Mouse (Mus musculus): ENCODE measurements around the gene Copg2.
A peak's percentile ranks its signal among the peaks of the same experiment; 100 is the strongest.

Copg2 gene

DNA sequence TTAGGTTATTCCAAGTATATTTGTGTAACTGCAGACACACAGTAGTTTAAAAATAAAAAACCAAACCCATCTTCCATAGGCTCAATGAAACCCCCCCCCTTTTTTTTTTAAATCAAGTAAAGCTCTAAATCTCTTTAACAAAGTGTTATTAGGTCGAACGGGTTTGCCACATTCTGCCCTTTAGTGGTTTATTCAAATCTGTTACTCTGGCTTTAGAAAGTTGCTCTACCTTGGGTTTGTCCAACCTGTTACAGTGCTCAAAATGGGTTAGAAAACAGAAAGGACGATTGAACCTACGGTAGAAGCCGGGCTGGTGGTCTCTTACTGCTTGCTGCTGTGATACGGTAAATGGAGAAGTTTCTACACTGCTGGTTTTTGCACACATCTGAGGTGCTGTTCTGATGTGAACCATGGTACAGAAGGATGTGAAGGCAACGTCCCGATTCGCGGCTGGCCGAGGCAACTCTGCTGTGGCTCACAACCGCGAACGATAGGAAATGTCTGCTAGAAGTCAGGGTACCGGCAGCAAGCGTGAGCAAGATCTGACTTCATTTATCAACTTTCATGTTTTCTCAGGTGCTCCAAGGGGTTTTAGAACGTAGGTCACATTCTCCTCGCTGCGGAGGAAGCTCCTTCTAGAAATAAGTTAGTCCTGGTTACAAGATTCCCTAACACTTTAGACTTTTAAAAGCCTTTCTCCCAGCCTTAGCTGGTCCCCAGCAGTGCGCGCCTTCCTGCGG is 161.4 kb downstream of the Copg2 start:
- ATAC-seq (ENCODE audit: low TSS enrichment), result no peak

GRCm38 (mm10) chr6:30734465-30734864 is 162.1 kb downstream of the Copg2 start:
- no peak for ATAC-seq (ENCODE audit: low TSS enrichment)

- no peak for ATAC-seq (ENCODE audit: low TSS enrichment)
Observed at GRCm38 (mm10) chr6:30732571-30733130, 163.9 kb downstream of the Copg2 start.

DNA sequence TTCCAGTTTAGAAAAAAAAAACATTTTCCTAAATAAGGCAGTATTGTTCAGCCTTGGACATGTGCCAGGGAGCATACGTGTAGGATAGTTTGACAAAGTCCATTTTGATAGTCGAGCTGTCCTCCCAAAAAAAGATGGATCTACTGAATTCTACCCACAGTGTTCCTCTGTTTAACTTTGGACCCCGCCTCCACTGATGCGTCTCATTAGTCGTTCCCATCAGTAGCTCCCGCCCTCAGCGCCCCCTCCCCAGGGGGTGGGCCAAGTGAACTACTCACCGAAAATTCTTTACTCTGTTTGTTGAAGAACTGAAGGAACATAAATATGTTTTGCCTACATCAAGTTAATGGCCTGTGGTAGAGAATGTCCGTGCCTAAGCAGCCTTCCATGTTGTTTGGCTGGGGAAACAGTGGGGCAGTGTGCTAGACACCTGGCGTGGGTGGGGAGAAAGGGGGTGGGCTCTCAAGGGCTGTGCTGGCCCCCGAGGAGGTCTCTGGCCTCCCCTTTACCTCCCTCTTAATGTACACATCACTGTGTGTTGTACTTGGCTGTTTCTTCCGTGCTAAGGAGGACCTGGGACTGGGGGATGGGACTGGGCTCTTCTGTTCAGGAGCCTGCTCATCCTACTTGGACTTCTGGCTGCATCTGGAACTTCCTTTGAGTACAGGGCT is 166.2 kb downstream of the Copg2 start:
- ATAC-seq (ENCODE audit: low TSS enrichment), result no peak

GRCm38 (mm10) chr6:30723331-30723730 is 173.3 kb downstream of the Copg2 start, which contains the start of gene Mest:
Gene Mest, plus strand, starts transcription at chr6:30723547.
- no peak for ATAC-seq (ENCODE audit: low TSS enrichment)

DNA sequence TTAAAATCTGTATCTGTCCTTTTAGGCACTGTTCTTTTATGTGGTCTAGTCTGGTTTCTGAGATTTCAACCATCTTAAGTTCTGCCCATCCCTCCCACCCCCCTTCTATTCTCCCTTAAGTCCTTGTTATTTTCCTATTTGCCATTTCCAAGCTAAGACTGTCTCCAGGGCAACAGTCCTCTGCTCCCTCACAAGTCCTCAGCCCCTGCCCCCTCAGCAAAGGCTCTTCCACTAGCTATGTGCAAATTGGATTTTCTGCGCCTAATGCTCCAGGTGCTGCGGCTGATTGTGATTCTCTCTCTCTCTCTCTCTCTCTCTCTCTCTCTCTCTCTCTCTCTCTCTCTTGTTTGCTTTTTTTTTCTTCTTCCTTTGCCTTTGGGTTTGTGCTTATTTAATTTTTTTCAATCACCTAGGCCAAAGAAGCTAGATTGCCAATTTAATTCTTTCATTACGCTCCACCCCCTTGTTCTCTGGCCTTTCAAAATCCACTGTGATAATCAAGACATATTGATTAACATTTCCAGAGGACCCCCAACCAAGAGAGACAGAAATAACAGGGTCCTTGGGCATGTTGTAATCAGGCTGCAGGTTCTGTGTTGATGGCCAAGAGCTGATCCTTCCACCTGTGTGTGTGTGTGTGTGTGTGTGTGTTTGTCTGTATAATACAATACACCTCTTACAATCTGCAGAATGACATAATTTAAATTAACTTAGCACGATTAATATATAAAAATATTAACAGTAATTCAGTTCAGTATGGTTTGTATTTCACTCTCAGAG is 174.0 kb downstream of the Copg2 start:
- ATAC-seq (ENCODE audit: low TSS enrichment), result no peak

GRCm38 (mm10) chr6:30716796-30717195 is 179.8 kb downstream of the Copg2 start:
- peak; percentile 76; the same call in 1 of the 2 replicates for ATAC-seq (ENCODE audit: low TSS enrichment)

DNA sequence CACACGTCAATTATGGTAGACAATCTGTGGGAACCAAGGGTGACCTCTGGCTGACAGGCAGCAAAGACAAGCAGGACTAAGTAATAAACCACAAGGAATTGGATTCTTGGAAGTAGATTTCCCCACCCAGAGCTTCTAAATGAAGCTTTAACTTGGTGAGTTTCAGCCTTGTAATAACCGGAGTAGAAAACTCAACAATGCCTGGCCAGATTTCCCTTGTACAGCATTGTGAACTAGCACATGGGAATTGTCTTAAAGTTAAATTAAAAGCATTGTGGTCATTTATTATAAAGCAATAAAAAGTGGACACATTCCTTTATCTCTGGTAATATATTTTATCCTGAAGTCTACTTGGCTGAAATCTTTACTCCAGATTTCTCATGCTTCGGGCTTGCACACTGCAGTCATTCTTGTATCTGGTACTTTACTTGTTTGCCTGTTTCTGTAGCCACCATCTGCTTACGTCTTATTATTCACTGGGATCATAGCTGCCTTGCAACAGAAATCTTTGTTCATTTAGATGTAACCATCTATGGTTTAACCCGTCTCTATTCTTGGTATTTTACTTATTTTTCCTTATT is 181.6 kb downstream of the Copg2 start:
- ATAC-seq (ENCODE audit: low TSS enrichment), result no peak

DNA sequence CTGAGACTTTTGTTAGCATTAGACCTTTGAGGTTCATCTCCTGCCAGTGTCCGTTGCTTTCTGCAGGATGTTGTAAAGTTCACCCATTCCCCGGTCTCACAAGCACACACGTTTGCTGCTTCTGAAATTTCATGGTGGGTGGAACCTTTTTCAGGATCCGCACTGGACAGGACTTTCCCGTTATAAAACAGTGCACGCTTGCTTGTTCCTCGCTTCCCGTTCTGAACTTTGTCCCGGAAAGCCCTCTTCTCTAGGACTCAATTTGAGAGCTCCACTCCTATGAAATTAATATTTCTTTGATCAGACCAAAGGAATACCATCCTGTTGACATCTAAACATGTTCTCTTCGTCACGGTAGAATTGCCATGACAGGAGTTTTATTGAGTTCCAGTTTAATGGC is 182.7 kb downstream of the Copg2 start:
- no peak for ATAC-seq (ENCODE audit: low TSS enrichment)

DNA sequence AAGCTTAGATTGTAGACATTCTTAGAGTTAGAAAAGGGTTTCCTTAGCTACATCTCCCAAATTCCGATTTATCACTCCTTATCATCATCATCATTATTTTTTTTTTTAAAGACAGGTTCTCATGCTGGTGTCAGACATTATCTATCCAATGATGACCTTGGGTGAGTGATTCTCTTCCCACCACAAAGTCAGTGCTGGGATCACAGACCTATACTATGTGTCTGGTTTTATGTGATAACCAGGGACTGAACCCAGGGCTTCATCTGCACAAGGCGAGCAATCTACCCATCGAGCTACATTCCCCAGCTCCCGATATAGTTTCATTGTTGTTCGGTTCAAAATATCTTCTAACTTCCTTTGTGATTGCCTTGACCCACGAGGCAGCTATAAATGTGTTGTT is 183.1 kb downstream of the Copg2 start:
- no peak for ATAC-seq (ENCODE audit: low TSS enrichment)

GRCm38 (mm10) chr6:30712484-30712883 is 184.1 kb downstream of the Copg2 start:
- no peak for ATAC-seq (ENCODE audit: low TSS enrichment)

DNA sequence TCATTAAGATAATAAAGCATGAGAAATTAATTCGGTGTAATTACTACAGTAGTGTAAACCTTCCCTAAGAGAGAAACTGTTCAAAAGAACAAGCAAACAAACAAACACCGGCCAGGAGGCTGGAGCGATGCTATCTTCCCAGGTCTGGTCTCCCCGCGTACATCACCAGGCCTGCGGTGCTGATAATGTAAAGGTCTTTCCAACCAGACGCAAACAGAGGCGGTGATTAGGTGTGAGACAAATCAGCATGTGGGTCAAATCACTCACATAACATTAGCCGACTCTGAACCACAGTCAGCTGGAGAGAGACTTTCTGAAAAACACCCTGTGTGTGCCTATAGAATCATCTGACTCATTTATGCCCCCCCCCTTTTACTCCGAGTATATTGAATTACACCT is 185.2 kb downstream of the Copg2 start:
- ATAC-seq (ENCODE audit: low TSS enrichment), result no peak

- ATAC-seq (ENCODE audit: low TSS enrichment), result no peak
Observed at GRCm38 (mm10) chr6:30710371-30711364, 185.9 kb downstream of the Copg2 start.

DNA sequence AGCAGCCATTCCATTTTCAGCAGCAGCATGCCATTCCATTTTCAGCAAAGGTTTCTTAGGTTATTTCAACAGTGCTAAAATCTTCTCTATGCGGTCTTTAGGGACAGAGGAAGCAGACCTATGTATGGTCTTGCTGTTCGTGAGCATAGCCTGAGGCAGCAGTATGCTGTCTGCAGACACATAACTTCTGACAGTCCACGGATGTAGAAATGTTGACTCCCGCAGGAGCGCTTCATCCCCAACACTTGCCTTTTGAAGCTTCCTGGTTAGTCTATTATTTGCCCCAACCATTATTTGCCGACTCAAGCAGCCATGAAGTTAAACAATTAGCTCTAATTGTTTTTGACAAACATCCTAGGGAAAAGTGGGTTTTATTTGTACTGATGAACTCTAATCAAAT is 187.5 kb downstream of the Copg2 start:
- no peak for ATAC-seq (ENCODE audit: low TSS enrichment)

GRCm38 (mm10) chr6:30703977-30704602 is 192.5 kb downstream of the Copg2 start:
- ATAC-seq (ENCODE audit: low TSS enrichment), result no peak

DNA sequence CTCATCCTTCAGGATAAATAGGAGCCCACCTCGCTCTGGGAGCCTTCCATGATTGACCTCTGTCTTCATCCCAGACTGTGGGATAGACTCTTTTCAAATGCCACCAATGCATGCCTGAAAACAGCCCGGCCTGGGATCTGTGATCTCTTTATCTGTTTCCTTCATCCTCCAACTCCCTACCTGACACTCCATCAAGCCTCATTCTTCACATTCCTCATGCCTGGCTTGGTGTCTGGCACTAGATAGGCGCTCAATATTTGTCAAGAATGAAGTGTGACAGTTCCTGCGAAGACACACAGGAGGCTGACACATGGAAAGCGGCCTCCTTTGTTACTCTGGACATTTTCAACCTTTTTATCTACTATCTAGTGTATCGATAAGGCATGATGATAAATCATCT is 193.1 kb downstream of the Copg2 start:
- ATAC-seq (ENCODE audit: low TSS enrichment), result no peak

GRCm38 (mm10) chr6:30702881-30703280 is 193.7 kb downstream of the Copg2 start:
- no peak for ATAC-seq (ENCODE audit: low TSS enrichment)

- no peak for ATAC-seq (ENCODE audit: low TSS enrichment)
Observed at GRCm38 (mm10) chr6:30700182-30700581, 196.4 kb downstream of the Copg2 start.

DNA sequence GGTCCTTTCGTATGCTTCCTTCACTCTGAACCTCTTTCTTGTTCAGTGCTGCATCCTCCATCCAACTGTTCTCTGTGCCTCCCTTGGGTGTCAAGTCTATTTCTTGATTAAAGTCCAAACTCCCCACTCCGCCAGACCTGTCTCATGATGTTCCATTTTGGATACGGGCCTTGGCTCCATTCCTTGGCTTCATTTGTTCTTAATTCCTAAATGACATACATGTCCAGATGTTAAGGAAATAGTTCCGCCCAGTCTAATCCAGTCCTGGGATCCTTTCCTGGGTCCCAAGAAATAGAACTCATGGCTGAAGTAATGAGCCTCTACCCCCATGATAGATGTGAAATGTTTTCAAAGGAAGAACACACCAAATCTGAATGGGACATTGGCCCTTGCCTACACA is 198.6 kb downstream of the Copg2 start:
- ATAC-seq (ENCODE audit: low TSS enrichment), result no peak
